Mouse (Mus musculus) midbrain, embryonic 11.5 days (tissue): ENCODE measurements at regions not wholly inside any gene's neighbourhood (a gene's known extent, or its start where the extent isn't known, plus 50 kb on each side); places are given as distances from the start of the nearest gene placed in this dataset.

Experiments
- ATAC-seq: fragments of 200-750 bp; cut with Nextera tagmentation; 2 replicates; pipeline ENCODE4 v1.8.0; 2017; ENCODE audit warnings: moderate TSS enrichment, moderate library complexity; ENCODE audit not compliant: low FRiP score
- DNase-seq: peaks from one replicate; pipeline ENCODE4 v3.0.0; 2015; ENCODE audit warnings: low spot score; ENCODE audit errors: missing footprints
- H3K27ac ChIP-seq: fragments of 300-500 bp; sonication (generic); 2 replicates; pipeline ENCODE4 v1.5.1; 2014; ENCODE audit warnings: low read depth, low read length
- H3K27me3 ChIP-seq: fragments of 300-500 bp; sonication (generic); 2 replicates; pipeline ENCODE4 v1.6.1; 2014; ENCODE audit warnings: mild to moderate bottlenecking, low read length, moderate library complexity, mixed read lengths; ENCODE audit not compliant: control insufficient read depth, insufficient read depth
- H3K36me3 ChIP-seq: fragments of 300-500 bp; sonication (generic); 2 replicates; pipeline ENCODE4 v1.6.1; 2014; ENCODE audit warnings: mild to moderate bottlenecking, low read length, moderate library complexity, mixed read lengths; ENCODE audit not compliant: control insufficient read depth, insufficient read depth
- H3K4me1 ChIP-seq: fragments of 300-500 bp; sonication (generic); 2 replicates; pipeline ENCODE4 v1.6.1; 2014; ENCODE audit warnings: low read length; ENCODE audit not compliant: control insufficient read depth, insufficient read depth
- H3K4me2 ChIP-seq: fragments of 300-500 bp; sonication (generic); 2 replicates; pipeline ENCODE4 v1.6.1; 2014; ENCODE audit warnings: mild to moderate bottlenecking, moderate library complexity
- H3K4me3 ChIP-seq: fragments of 300-500 bp; sonication (generic); 2 replicates; pipeline ENCODE4 v1.5.1; 2014; ENCODE audit warnings: low read depth, low read length
- H3K9ac ChIP-seq: fragments of 300-500 bp; sonication (generic); 2 replicates; pipeline ENCODE4 v1.6.1; 2014; ENCODE audit warnings: low read length
- H3K9me3 ChIP-seq: fragments of 300-500 bp; sonication (generic); 2 replicates; pipeline ENCODE4 v1.6.1; 2016; ENCODE audit warnings: low read length; ENCODE audit not compliant: control insufficient read depth
- WGBS: fragments of 180-500 bp; shearing (Covaris S2); extraction: QIAGEN DNeasy Blood & Tissue Kit; methylation state at CpG from one replicate; pipeline ENCODE4 v1.1.7; 2014; 5-methylcytosine and 5-hydroxymethylcytosine counted together

- Histone ChIP-seq H3K9me3 (no peaks in the 10 kb centered on the region), H3K4me3 (no peak overlapping the region), H3K36me3 (no peaks in the 10 kb centered on the region), H3K9ac (no peak overlapping the region), H3K4me1 (no peaks in the 10 kb centered on the region), H3K27me3 (no peaks in the 10 kb centered on the region), H3K27ac (no peak overlapping the region), H3K4me2 (no peak overlapping the region)
- 75% methylated on average over 3 of the region's 3 CpGs for WGBS
- ATAC-seq (no peak), DNase-seq (no peak)
These were observed 175.7 kb downstream of the Fat4 start for GRCm38 (mm10) chr3:39062415-39062814.

- no peak overlapping the region for H3K9ac ChIP-seq
- 84% methylated on average over 6 of the region's 6 CpGs for WGBS
- no peak overlapping the region for H3K4me2 ChIP-seq
- no peak for ATAC-seq
- no peak for DNase-seq
- H3K27me3 ChIP-seq = no peaks in the 10 kb centered on the region
- H3K9me3 ChIP-seq = no peaks in the 10 kb centered on the region
- no peaks in the 10 kb centered on the region for H3K4me1 ChIP-seq
- no peak overlapping the region for H3K27ac ChIP-seq
- no peak overlapping the region for H3K4me3 ChIP-seq
- H3K36me3 ChIP-seq = no peaks in the 10 kb centered on the region
These were observed 178.7 kb downstream of the Fat4 start for GRCm38 (mm10) chr3:39065457-39065856.

DNA sequence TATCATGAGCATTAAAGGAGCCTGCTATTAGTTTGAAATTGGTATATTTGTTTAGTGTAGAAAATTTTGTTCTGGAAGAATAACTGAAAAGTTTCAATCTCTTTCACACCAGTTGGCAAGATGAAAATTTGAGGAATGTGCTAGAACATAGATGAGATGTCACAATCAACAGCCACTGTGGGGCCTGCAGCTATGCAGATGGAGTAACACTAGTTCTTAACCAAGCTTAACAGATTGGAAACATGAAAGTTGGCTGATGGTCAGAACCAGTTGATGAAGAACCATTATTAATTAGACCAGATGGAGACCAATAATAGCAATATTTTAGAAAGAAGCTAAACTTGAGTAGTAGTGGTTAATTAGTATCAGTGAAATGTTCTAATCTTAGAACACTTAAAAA is 182.3 kb downstream of the Fat4 start:
- Histone ChIP-seq H3K36me3 (no peaks in the 10 kb centered on the region), H3K27me3 (no peaks in the 10 kb centered on the region), H3K9ac (no peak overlapping the region), H3K4me3 (no peak overlapping the region), H3K27ac (no peak overlapping the region), H3K4me2 (no peak overlapping the region), H3K9me3 (no peaks in the 10 kb centered on the region), H3K4me1 (no peaks in the 10 kb centered on the region)
- DNase-seq = no peak
- no peak for ATAC-seq

- DNase-seq (no peak), ATAC-seq (no peak)
- WGBS = 61% methylated on average over 4 of the region's 4 CpGs
- H3K36me3 ChIP-seq = no peaks in the 10 kb centered on the region
- H3K9me3 ChIP-seq = no peaks in the 10 kb centered on the region
- no peak overlapping the region for H3K9ac ChIP-seq
- no peak overlapping the region for H3K4me3 ChIP-seq
- H3K27me3 ChIP-seq = no peaks in the 10 kb centered on the region
- no peak overlapping the region for H3K4me2 ChIP-seq
- H3K27ac ChIP-seq = no peak overlapping the region
- peaks cover 4% of the 10 kb centered on the region; the same call in 1 of the 2 replicates for H3K4me1 ChIP-seq
These were observed 196.0 kb downstream of the Fat4 start for GRCm38 (mm10) chr3:39082678-39083270.

DNA sequence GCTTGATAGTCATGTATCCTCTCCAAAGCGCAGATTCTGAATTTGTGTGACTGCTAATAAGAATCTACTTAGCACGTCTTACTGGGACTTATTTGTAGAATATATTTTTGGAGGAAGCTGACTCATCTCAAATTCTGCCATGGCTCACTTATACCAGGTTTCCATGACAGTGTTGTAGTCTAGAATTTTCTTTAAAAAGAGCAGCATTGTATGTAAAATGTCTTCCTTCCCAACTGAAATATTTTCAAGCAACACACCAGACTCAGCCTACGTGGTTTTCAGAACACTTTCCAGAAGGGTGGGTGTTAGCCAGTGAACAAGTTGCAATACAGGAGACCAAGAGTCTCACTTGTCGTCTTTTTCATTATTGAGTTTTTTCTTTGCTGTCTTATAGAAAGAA is 202.2 kb downstream of the Fat4 start:
- Histone ChIP-seq H3K36me3 (no peaks in the 10 kb centered on the region), H3K27me3 (no peaks in the 10 kb centered on the region), H3K9ac (no peak overlapping the region), H3K4me2 (no peak overlapping the region), H3K27ac (no peak overlapping the region), H3K4me3 (no peak overlapping the region), H3K9me3 (no peaks in the 10 kb centered on the region), H3K4me1 (no peaks in the 10 kb centered on the region)
- 90% methylated on average over 4 of the region's 4 CpGs for WGBS
- no peak for ATAC-seq
- DNase-seq = no peak

DNA sequence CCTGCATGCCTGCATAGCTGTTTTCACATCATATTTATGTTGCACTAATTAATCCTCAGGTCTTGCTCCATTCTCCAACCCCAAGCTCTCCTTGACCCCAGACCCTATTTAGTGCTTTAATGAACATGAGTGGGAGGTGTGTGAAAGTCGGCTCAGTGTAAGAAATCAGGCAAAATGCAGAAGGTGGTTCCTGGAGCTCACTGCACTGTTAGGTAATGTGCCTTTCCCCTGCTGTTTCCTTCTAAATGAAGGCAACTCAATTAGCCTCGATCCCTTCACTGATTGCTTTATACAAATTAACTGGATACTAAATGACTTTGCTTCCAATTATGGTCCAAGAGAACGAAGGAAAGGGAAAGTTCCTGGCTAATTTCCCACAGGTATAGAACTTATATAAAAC is 215.6 kb downstream of the Fat4 start:
- Histone ChIP-seq H3K4me3 (no peak overlapping the region), H3K27ac (no peak overlapping the region), H3K9ac (no peak overlapping the region), H3K9me3 (no peaks in the 10 kb centered on the region), H3K36me3 (no peaks in the 10 kb centered on the region), H3K4me2 (no peak overlapping the region), H3K27me3 (no peaks in the 10 kb centered on the region), H3K4me1 (no peaks in the 10 kb centered on the region)
- WGBS = 83% methylated on average over 3 of the region's 3 CpGs
- ATAC-seq (no peak), DNase-seq (no peak)

- ATAC-seq = no peak
- DNase-seq = no peak
- no peak overlapping the region for H3K4me2 ChIP-seq
- no peaks in the 10 kb centered on the region for H3K9me3 ChIP-seq
- H3K9ac ChIP-seq = no peak overlapping the region
- H3K36me3 ChIP-seq = no peaks in the 10 kb centered on the region
- WGBS = 92% methylated on average over 5 of the region's 5 CpGs
- no peak overlapping the region for H3K4me3 ChIP-seq
- H3K27ac ChIP-seq = no peak overlapping the region
- H3K27me3 ChIP-seq = no peaks in the 10 kb centered on the region
- H3K4me1 ChIP-seq = no peaks in the 10 kb centered on the region
These were observed 223.1 kb downstream of the Fat4 start for GRCm38 (mm10) chr3:39109756-39110392.

- H3K27ac ChIP-seq = no peak overlapping the region
- ATAC-seq (no peak), DNase-seq (no peak)
- H3K9me3 ChIP-seq = no peaks in the 10 kb centered on the region
- H3K4me1 ChIP-seq = no peaks in the 10 kb centered on the region
- no peak overlapping the region for H3K4me3 ChIP-seq
- no peaks in the 10 kb centered on the region for H3K36me3 ChIP-seq
- no peak overlapping the region for H3K4me2 ChIP-seq
- 79% methylated on average over 3 of the region's 3 CpGs for WGBS
- no peak overlapping the region for H3K9ac ChIP-seq
- no peaks in the 10 kb centered on the region for H3K27me3 ChIP-seq
These were observed 227.3 kb downstream of the Fat4 start for GRCm38 (mm10) chr3:39114056-39114455.

GRCm38 (mm10) chr3:39114826-39115225 is 228.1 kb downstream of the Fat4 start:
- Histone ChIP-seq H3K4me1 (no peaks in the 10 kb centered on the region), H3K27me3 (no peaks in the 10 kb centered on the region), H3K36me3 (no peaks in the 10 kb centered on the region), H3K4me3 (no peak overlapping the region), H3K4me2 (no peak overlapping the region), H3K27ac (no peak overlapping the region), H3K9ac (no peak overlapping the region), H3K9me3 (no peaks in the 10 kb centered on the region)
- 61% methylated on average over 3 of the region's 3 CpGs for WGBS
- no peak for ATAC-seq
- no peak for DNase-seq
